Mouse (Mus musculus): ENCODE results near the gene Schip1. TPM values are rescaled to one million over a fixed set of nuclear protein-coding genes. Genes with fewer than 3 reads are reported as not detected.

Gene Schip1
- polyA plus RNA-seq, 1 experiment from 2014 or later = 154 TPM

- peaks cover 23% of the 10 kb centered on the region for H3K36me3 ChIP-seq
- H3K9ac ChIP-seq = no peak overlapping the region
- no peak overlapping the region for H3K27ac ChIP-seq (replicated peaks)
- H3K4me3 ChIP-seq = no peak overlapping the region
- H3K9me3 ChIP-seq = no peaks in the 10 kb centered on the region
- no peak for ATAC-seq (ENCODE audit: low FRiP score, low read depth)
- no peak overlapping the region for H3K4me2 ChIP-seq
- no peaks in the 10 kb centered on the region for H3K27me3 ChIP-seq
- 76% methylated on average over 5 of the region's 5 CpGs for WGBS
- H3K4me1 ChIP-seq (replicated peaks) = 0 out of 2 replicates have a peak, but pooled peaks cover 5% of the 10 kb centered on the region
Measured at GRCm38 (mm10) chr3:68619097-68619496, 554.5 kb downstream of the Schip1 start.

- no peaks in the 10 kb centered on the region for H3K9me3 ChIP-seq
- no peaks in the 10 kb centered on the region for H3K4me1 ChIP-seq (replicated peaks)
- no peak for ATAC-seq (ENCODE audit: low FRiP score, low read depth)
- peaks cover 37% of the 10 kb centered on the region for H3K36me3 ChIP-seq
- no peak overlapping the region for H3K4me3 ChIP-seq
- no peak overlapping the region for H3K27ac ChIP-seq (replicated peaks)
- no peak overlapping the region for H3K9ac ChIP-seq
- H3K27me3 ChIP-seq = no peaks in the 10 kb centered on the region
- H3K4me2 ChIP-seq = no peak overlapping the region
- 78% methylated on average over 3 of the region's 3 CpGs for WGBS
Measured at GRCm38 (mm10) chr3:68621971-68622370, 557.4 kb downstream of the Schip1 start.

- ATAC-seq (ENCODE audit: low FRiP score, low read depth) = no peak
- Histone ChIP-seq H3K4me2 (no peak overlapping the region), H3K4me1 (replicated peaks) (no peaks in the 10 kb centered on the region), H3K36me3 (peaks cover 42% of the 10 kb centered on the region), H3K27me3 (no peaks in the 10 kb centered on the region), H3K9me3 (no peaks in the 10 kb centered on the region), H3K27ac (replicated peaks) (no peak overlapping the region), H3K4me3 (no peak overlapping the region), H3K9ac (no peak overlapping the region)
- WGBS = 92% methylated on average over 5 of the region's 5 CpGs
Measured at GRCm38 (mm10) chr3:68623036-68623435, 558.4 kb downstream of the Schip1 start.

GRCm38 (mm10) chr3:68624471-68624870 is 559.9 kb downstream of the Schip1 start:
- no peaks in the 10 kb centered on the region for H3K27me3 ChIP-seq
- H3K4me1 ChIP-seq (replicated peaks) = no peaks in the 10 kb centered on the region
- H3K36me3 ChIP-seq = peaks cover 39% of the 10 kb centered on the region
- no peaks in the 10 kb centered on the region for H3K9me3 ChIP-seq
- H3K4me2 ChIP-seq = no peak overlapping the region
- no peak overlapping the region for H3K9ac ChIP-seq
- H3K4me3 ChIP-seq = no peak overlapping the region
- no peak for ATAC-seq (ENCODE audit: low FRiP score, low read depth)
- no peak overlapping the region for H3K27ac ChIP-seq (replicated peaks)
- 93% methylated on average over 6 of the region's 6 CpGs for WGBS

GRCm38 (mm10) chr3:68630261-68630660 is 565.7 kb downstream of the Schip1 start:
- Histone ChIP-seq H3K27me3 (no peaks in the 10 kb centered on the region), H3K27ac (replicated peaks) (no peak overlapping the region), H3K9ac (no peak overlapping the region), H3K36me3 (peaks cover 19% of the 10 kb centered on the region), H3K4me1 (replicated peaks) (no peaks in the 10 kb centered on the region), H3K4me3 (no peak overlapping the region), H3K9me3 (no peaks in the 10 kb centered on the region), H3K4me2 (no peak overlapping the region)
- 81% methylated on average over 4 of the region's 4 CpGs for WGBS
- ATAC-seq (ENCODE audit: low FRiP score, low read depth) = peak; percentile 56; the same call in 1 of the 2 replicates

GRCm38 (mm10) chr3:68630821-68631220 is 566.2 kb downstream of the Schip1 start:
- no peak overlapping the region for H3K9ac ChIP-seq
- H3K9me3 ChIP-seq = no peaks in the 10 kb centered on the region
- 77% methylated on average over 3 of the region's 3 CpGs for WGBS
- no peaks in the 10 kb centered on the region for H3K27me3 ChIP-seq
- no peaks in the 10 kb centered on the region for H3K4me1 ChIP-seq (replicated peaks)
- H3K4me3 ChIP-seq = no peak overlapping the region
- peaks cover 14% of the 10 kb centered on the region for H3K36me3 ChIP-seq
- H3K4me2 ChIP-seq = no peak overlapping the region
- no peak for ATAC-seq (ENCODE audit: low FRiP score, low read depth)
- H3K27ac ChIP-seq (replicated peaks) = no peak overlapping the region

GRCm38 (mm10) chr3:68632714-68633113 is 568.1 kb downstream of the Schip1 start:
- Histone ChIP-seq H3K9ac (no peak overlapping the region), H3K4me3 (no peak overlapping the region), H3K27me3 (no peaks in the 10 kb centered on the region), H3K9me3 (no peaks in the 10 kb centered on the region), H3K4me2 (no peak overlapping the region), H3K4me1 (replicated peaks) (no peaks in the 10 kb centered on the region), H3K36me3 (peaks cover under 1% of the 10 kb centered on the region; the same call in 1 of the 2 replicates), H3K27ac (replicated peaks) (no peak overlapping the region)
- no peak for ATAC-seq (ENCODE audit: low FRiP score, low read depth)
- WGBS = 95% methylated on average over 3 of the region's 3 CpGs

GRCm38 (mm10) chr3:68633577-68633976 is 569.0 kb downstream of the Schip1 start:
- Histone ChIP-seq H3K4me1 (replicated peaks) (no peaks in the 10 kb centered on the region), H3K9me3 (no peaks in the 10 kb centered on the region), H3K4me3 (no peak overlapping the region), H3K4me2 (no peak overlapping the region), H3K36me3 (no peaks in the 10 kb centered on the region), H3K27ac (replicated peaks) (no peak overlapping the region), H3K27me3 (no peaks in the 10 kb centered on the region), H3K9ac (no peak overlapping the region)
- WGBS = 93% methylated on average over 4 of the region's 4 CpGs
- no peak for ATAC-seq (ENCODE audit: low FRiP score, low read depth)

DNA sequence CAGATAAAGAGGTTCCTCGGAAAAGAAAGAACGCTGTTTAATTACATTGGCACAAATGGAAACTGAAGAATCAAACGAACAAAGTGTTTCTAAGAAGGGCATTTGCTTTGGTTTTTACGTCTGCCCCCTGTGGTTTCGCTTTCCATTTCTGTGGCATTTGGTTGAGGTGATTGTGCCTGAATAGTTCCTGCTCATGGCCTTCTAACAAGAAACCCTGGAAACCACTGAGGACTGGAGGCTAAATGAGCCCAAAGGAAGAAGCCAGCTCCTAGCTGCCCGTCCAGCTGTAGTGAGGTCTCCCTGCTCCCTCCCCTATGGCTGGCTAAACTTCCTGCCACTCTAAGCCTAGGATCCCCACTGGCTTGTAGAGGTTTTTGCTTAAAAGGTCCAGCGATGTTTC is 573.4 kb downstream of the Schip1 start:
- no peaks in the 10 kb centered on the region for H3K27me3 ChIP-seq
- no peak overlapping the region for H3K4me3 ChIP-seq
- WGBS = 21% methylated on average over 7 of the region's 7 CpGs
- no peak overlapping the region for H3K27ac ChIP-seq (replicated peaks)
- no peak overlapping the region for H3K4me2 ChIP-seq
- no peaks in the 10 kb centered on the region for H3K9me3 ChIP-seq
- no peak overlapping the region for H3K9ac ChIP-seq
- no peak for ATAC-seq (ENCODE audit: low FRiP score, low read depth)
- no peaks in the 10 kb centered on the region for H3K4me1 ChIP-seq (replicated peaks)
- H3K36me3 ChIP-seq = no peaks in the 10 kb centered on the region

GRCm38 (mm10) chr3:68638703-68639102 is 574.1 kb downstream of the Schip1 start:
- ATAC-seq (ENCODE audit: low FRiP score, low read depth) = no peak
- H3K36me3 ChIP-seq = no peaks in the 10 kb centered on the region
- WGBS = 94% methylated on average over 1 of the region's 1 CpGs
- no peaks in the 10 kb centered on the region for H3K9me3 ChIP-seq
- H3K4me2 ChIP-seq = no peak overlapping the region
- no peaks in the 10 kb centered on the region for H3K27me3 ChIP-seq
- H3K4me1 ChIP-seq (replicated peaks) = no peaks in the 10 kb centered on the region
- no peak overlapping the region for H3K27ac ChIP-seq (replicated peaks)
- no peak overlapping the region for H3K9ac ChIP-seq
- no peak overlapping the region for H3K4me3 ChIP-seq

DNA sequence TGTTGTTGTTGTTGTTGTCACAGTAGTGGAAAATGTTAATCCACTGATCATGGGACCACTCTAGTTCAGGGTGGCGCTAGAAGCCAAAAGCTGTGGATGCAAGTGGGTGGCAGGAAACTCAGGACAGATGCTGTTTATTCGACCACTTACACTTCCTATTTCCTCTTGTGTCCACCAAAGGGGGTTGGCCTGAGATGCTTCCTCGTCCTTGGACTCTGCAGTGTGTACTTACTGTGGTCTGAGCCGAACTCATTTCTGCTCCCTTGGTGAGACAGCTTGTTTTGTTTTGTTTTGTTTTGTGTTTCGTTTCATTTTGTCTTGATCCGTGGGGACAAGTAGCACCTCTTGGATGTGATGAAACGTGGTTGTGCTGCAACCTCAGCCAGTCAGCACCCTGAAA is 578.3 kb downstream of the Schip1 start:
- H3K27me3 ChIP-seq = no peaks in the 10 kb centered on the region
- no peak for ATAC-seq (ENCODE audit: low FRiP score, low read depth)
- no peak overlapping the region for H3K4me3 ChIP-seq
- no peaks in the 10 kb centered on the region for H3K9me3 ChIP-seq
- H3K27ac ChIP-seq (replicated peaks) = no peak overlapping the region
- no peak overlapping the region for H3K9ac ChIP-seq
- H3K4me1 ChIP-seq (replicated peaks) = no peaks in the 10 kb centered on the region
- no peaks in the 10 kb centered on the region for H3K36me3 ChIP-seq
- WGBS = 90% methylated on average over 7 of the region's 7 CpGs
- H3K4me2 ChIP-seq = no peak overlapping the region

- no peaks in the 10 kb centered on the region for H3K4me1 ChIP-seq (replicated peaks)
- H3K4me2 ChIP-seq = no peak overlapping the region
- 90% methylated on average over 6 of the region's 6 CpGs for WGBS
- H3K4me3 ChIP-seq = no peak overlapping the region
- no peak overlapping the region for H3K27ac ChIP-seq (replicated peaks)
- no peak for ATAC-seq (ENCODE audit: low FRiP score, low read depth)
- H3K27me3 ChIP-seq = no peaks in the 10 kb centered on the region
- H3K9me3 ChIP-seq = no peaks in the 10 kb centered on the region
- no peaks in the 10 kb centered on the region for H3K36me3 ChIP-seq
- H3K9ac ChIP-seq = no peak overlapping the region
Measured at GRCm38 (mm10) chr3:68646387-68647130, 582.0 kb downstream of the Schip1 start.

- Histone ChIP-seq H3K36me3 (no peaks in the 10 kb centered on the region), H3K27me3 (no peaks in the 10 kb centered on the region), H3K9me3 (no peaks in the 10 kb centered on the region), H3K9ac (no peak overlapping the region), H3K27ac (replicated peaks) (no peak overlapping the region), H3K4me2 (no peak overlapping the region), H3K4me1 (replicated peaks) (no peaks in the 10 kb centered on the region), H3K4me3 (no peak overlapping the region)
- no peak for ATAC-seq (ENCODE audit: low FRiP score, low read depth)
- WGBS = 90% methylated on average over 3 of the region's 3 CpGs
Measured at GRCm38 (mm10) chr3:68647282-68647681, 582.7 kb downstream of the Schip1 start.

Measured in hindbrain, embryonic 15.5 days (tissue).